Mouse (Mus musculus) cerebellum, adult 18-20 months (tissue): Measurements from ENCODE around the gene Rbm17.
"Not testable (repeated sequence)": the region's sequence is repeated elsewhere in the genome, so short reads cannot be mapped to it uniquely, and the experiment has no call there.

Source experiments
- DNase-seq, 2 experiments: peaks; one replicate each; pipeline ENCODE4 v3.0.0; 2021

Rbm17 gene

GRCm38 (mm10) chr2:11542640-11543039, 61.3 kb downstream of the Rbm17 start:
- DNase-seq = peak; percentile 73 to 77

DNA sequence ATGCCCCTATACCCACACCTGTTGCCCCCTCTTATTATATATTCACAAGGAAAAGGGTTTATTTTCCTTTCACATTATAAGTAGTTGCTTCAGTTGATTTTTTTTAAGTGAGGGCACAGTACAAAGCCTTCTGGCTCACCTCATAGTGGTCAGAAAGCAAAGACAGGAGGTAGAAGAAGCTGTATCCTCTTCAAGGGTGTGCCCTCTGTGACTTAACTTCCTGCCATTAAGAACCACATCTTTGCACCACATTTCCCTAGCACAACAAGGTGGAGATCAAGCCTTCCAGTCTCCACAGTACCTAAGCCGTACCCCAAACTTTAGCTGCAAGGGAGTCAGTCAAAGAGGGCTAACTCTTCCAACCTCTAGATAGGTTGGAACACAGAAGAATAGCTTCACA, 61.8 kb downstream of the Rbm17 start:
- DNase-seq = no peak

- not testable (repeated sequence) for DNase-seq
These were observed 62.4 kb downstream of the Rbm17 start for GRCm38 (mm10) chr2:11541528-11541927.

DNA sequence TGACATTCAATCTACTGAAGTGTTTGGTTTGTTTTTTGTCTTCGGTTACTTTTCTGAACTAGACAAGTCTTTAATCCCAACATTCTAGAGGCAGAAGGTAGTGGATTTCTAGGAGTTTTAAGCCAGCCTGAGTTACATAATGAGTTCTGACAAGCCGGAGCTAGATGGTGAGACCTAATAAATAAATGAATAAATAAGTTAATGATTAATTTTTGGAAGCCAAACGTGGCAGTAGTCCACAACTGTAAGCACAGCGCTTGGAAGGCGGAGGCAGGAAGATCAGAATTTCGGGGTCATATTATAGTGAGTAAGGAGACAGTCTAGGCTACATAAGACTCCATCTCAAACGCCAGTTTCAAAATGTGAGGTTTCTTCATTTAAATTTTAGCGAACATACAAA, 68.0 kb downstream of the Rbm17 start:
- DNase-seq = no peak
